Mouse (Mus musculus) olfactory bulb, adult 2 months (tissue): ENCODE results near the gene Man2a2. TPM values are rescaled to one million over a fixed set of nuclear protein-coding genes. Genes with fewer than 3 reads are reported as not detected.

Source experiments
- H3K27ac ChIP-seq: fragments of 200-500 bp; 2 replicates; pipeline ENCODE4 v1.5.1; 2012; ENCODE audit warnings: low read depth, low read length; ENCODE audit not compliant: insufficient read depth
- H3K4me1 ChIP-seq: fragments of 200-500 bp; 2 replicates; pipeline ENCODE4 v1.6.1; 2012; ENCODE audit warnings: low read length; ENCODE audit not compliant: control insufficient read depth, insufficient read depth
- H3K4me3 ChIP-seq: fragments of 200-500 bp; 2 replicates; pipeline ENCODE4 v1.5.1; 2012; ENCODE audit warnings: mild to moderate bottlenecking, low read depth, low read length, moderate library complexity; ENCODE audit not compliant: insufficient read depth
- CTCF ChIP-seq: fragments of 200-500 bp; IDR thresholded peaks from 2 replicates; pipeline ENCODE4 v1.5.1; 2012; ENCODE audit warnings: low read depth, mild to moderate bottlenecking, low read length, moderate library complexity; ENCODE audit not compliant: insufficient read depth
- POLR2A ChIP-seq: fragments of 200-500 bp; IDR thresholded peaks from 2 replicates; pipeline ENCODE4 v1.6.1; 2012; ENCODE audit warnings: mild to moderate bottlenecking, low read depth, low read length, moderate library complexity; ENCODE audit not compliant: insufficient read depth
- WGBS: fragments of 180-500 bp; shearing (Covaris S2); methylation state at CpG from one replicate; pipeline ENCODE4 v1.1.7; 2018; 5-methylcytosine and 5-hydroxymethylcytosine counted together
- polyA plus RNA-seq: library from polyadenylated mRNA; stranded (reverse); fragments of >200 nt; gene quantifications from 2 replicates; pipeline ENCODE4 v1.2.4, GENCODE M21; 2012; ENCODE audit warnings: low replicate concordance; ENCODE audit not compliant: missing spikeins, insufficient read depth, insufficient read length

Man2a2 gene
- polyA plus RNA-seq, 1 experiment: 117 TPM

- Histone ChIP-seq H3K4me3 (peak within 1 kb of the TSS; percentile 0; the same call in 1 of the 2 replicates), H3K4me1 (peaks cover 7% of the 10 kb centered on the region)
- WGBS: 49% methylated on average over 33 of the region's 33 CpGs
Measured at GRCm38 (mm10) chr7:80387633-80388543, 16.7 kb upstream of the Man2a2 start, which contains the start of gene Fes. Gene Fes, minus strand, starts transcription at chr7:80387946.

GRCm38 (mm10) chr7:80387033-80387632 is 16.0 kb upstream of the Man2a2 start:
- no peak overlapping the region for H3K27ac ChIP-seq
- H3K4me3 ChIP-seq: peak overlapping the region; percentile 0; the same call in 1 of the 2 replicates
- H3K4me1 ChIP-seq: peaks cover 14% of the 10 kb centered on the region
- TF ChIP-seq POLR2A: no peak
- TF ChIP-seq CTCF: no peak
- 71% methylated on average over 17 of the region's 17 CpGs for WGBS

More at GRCm38 (mm10) chr7:80387633-80388543, 16.7 kb upstream of the Man2a2 start, which contains the start of gene Fes:
- no peak within 1 kb of the TSS for H3K27ac ChIP-seq
- TF ChIP-seq CTCF (no peak), POLR2A (no peak)

- TF ChIP-seq CTCF (peak; percentile 71), POLR2A (no peak)
- H3K4me3 ChIP-seq: no peak overlapping the region
- H3K4me1 ChIP-seq: peaks cover 15% of the 10 kb centered on the region
- H3K27ac ChIP-seq: no peak overlapping the region
- 48% methylated on average over 18 of the region's 18 CpGs for WGBS
Measured at GRCm38 (mm10) chr7:80386235-80386930, 15.2 kb upstream of the Man2a2 start.

GRCm38 (mm10) chr7:80382919-80383318 is 11.7 kb upstream of the Man2a2 start:
- 82% methylated on average over 11 of the region's 11 CpGs for WGBS
- no peak for TF ChIP-seq CTCF
- TF ChIP-seq POLR2A: no peak
- no peak overlapping the region for H3K27ac ChIP-seq
- H3K4me3 ChIP-seq: no peak overlapping the region
- H3K4me1 ChIP-seq: peaks cover 10% of the 10 kb centered on the region

- H3K4me3 ChIP-seq: no peak overlapping the region
- TF ChIP-seq CTCF (peak; percentile 22; the same call in 1 of the 2 replicates), POLR2A (no peak)
- 67% methylated on average over 13 of the region's 13 CpGs for WGBS
Measured at GRCm38 (mm10) chr7:80379531-80379930, 8.4 kb upstream of the Man2a2 start.

GRCm38 (mm10) chr7:80377471-80377870 is 6.3 kb upstream of the Man2a2 start:
- WGBS: 38% methylated on average over 6 of the region's 6 CpGs
- Histone ChIP-seq H3K4me1 (peaks cover 7% of the 10 kb centered on the region), H3K27ac (no peak overlapping the region), H3K4me3 (no peak overlapping the region)
- TF ChIP-seq POLR2A (no peak), CTCF (no peak)

More at GRCm38 (mm10) chr7:80379531-80379930, 8.4 kb upstream of the Man2a2 start:
- Histone ChIP-seq H3K27ac (no peak overlapping the region), H3K4me1 (peaks cover 13% of the 10 kb centered on the region)

GRCm38 (mm10) chr7:80376192-80376591 is 5.0 kb upstream of the Man2a2 start:
- 57% methylated on average over 10 of the region's 10 CpGs for WGBS
- Histone ChIP-seq H3K27ac (no peak overlapping the region), H3K4me3 (no peak overlapping the region), H3K4me1 (peaks cover 6% of the 10 kb centered on the region; the same call in 1 of the 2 replicates)
- TF ChIP-seq POLR2A (no peak), CTCF (no peak)

- 75% methylated on average over 9 of the region's 9 CpGs for WGBS
- H3K4me1 ChIP-seq: peaks cover 6% of the 10 kb centered on the region; the same call in 1 of the 2 replicates
- no peak overlapping the region for H3K27ac ChIP-seq
- H3K4me3 ChIP-seq: no peak overlapping the region
- no peak for TF ChIP-seq CTCF
- no peak for TF ChIP-seq POLR2A
Measured at GRCm38 (mm10) chr7:80375376-80376039, 4.3 kb upstream of the Man2a2 start.
